Mouse (Mus musculus): ENCODE measurements around the gene Gm11127. TPM values are rescaled to one million over a fixed set of nuclear protein-coding genes. Genes with fewer than 3 reads are reported as not detected.

Gene Gm11127
- not detected for polyA plus RNA-seq (2014; fragmentation: Illumina TruSeq; extraction: RNeasy Lipid Tissue Mini Kit (QIAGEN cat#74804); ENCODE audit: low read depth, low replicate concordance)

GRCm38 (mm10) chr17:36058362-36058761 lies at the start of gene Gm11127:
Gene Gm11127, minus strand, starts transcription at chr17:36058371.

GRCm38 (mm10) chr17:36042610-36043169 lies 15.5 kb downstream of the Gm11127 start, which contains the start of the genes H2-T22 and Gm6034:
Gene H2-T22, minus strand, starts transcription at chr17:36042747.
Gene Gm6034, plus strand, starts transcription at chr17:36042961.

DNA sequence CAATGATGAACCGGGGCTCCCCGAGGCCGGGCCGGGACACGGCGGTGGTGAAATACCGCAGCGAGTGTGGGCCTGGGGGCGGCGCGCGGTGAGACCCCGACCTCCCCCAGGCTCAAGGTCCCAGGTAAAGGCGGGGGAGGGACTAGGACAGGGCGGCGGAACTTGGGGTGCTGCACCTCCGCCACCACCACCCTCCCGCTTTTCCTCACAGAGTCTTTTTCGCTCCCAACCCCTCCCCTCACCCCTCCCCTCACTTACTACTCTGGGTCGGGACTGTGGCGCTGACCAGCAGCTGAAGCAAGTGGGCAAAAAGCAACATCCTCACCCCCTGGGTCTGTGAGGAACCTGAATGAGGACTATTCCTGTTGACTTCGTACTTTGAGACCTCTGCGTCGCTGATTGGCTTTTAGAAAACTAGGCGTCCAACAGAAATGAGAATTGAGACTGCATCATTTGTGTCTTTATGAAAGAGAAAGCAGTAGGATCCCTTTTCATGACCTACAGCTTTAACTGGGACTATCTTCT lies 25.8 kb downstream of the Gm11127 start, which contains the start of gene H2-T23:
TSS of gene H2-T23 (minus strand) at position 505 of the 525 bp plus-strand sequence.

DNA sequence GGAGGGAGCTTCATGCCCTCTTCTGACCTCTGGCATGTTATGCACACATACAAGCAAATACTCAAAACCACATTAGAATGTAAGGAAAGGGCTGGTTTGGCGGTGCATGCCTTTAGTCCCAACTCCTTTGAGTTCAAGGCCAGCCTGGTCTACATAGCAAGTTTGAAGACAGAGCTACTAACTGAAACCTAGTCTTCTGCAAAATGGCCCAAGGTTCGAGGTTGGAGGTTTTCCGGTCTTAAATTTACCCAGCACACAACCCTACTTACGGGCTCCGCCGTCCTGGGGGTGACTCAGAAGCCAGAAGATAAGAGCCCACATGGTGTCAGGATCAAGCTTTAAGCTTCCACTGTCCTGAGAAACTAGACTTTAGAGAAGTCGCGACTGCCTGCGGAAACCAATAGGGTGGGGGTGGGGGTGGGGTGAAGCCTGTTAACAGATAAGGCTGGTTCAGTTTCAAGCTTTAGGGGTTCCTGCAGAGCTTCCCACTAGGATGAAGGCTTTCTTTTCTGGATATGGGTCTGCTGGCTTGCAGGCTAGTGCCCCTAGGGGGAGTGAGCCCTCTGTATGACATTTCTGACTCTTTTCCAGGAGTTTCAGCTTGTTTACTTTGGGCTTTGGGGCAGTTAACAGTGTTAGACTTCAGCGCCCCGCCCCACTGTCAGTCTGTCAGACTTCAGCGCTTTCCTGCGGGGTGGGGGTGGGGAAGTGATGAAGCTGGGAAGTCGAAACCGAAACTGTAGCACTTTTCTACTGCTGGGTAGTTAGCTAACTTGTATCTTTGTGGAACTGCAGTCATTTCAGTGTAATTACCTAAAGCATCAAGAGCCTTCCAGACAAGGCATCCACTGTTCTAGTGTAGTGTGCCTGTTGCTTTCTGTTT lies 37.7 kb downstream of the Gm11127 start, which contains the start of gene H2-T24:
TSS of gene H2-T24 (minus strand) at position 370 of the 883 bp plus-strand sequence.

Other genes starting within 250 kb of the Gm11127 start
- 3.5 TPM for gene Ier3, start 236.7 kb downstream of the Gm11127 start, polyA plus RNA-seq (2014; fragmentation: Illumina TruSeq; extraction: RNeasy Lipid Tissue Mini Kit (QIAGEN cat#74804); ENCODE audit: low read depth, low replicate concordance)
- gene Flot1, start 235.1 kb downstream of the Gm11127 start, polyA plus RNA-seq (2014; fragmentation: Illumina TruSeq; extraction: RNeasy Lipid Tissue Mini Kit (QIAGEN cat#74804); ENCODE audit: low read depth, low replicate concordance), result 8.4 TPM
- gene Tubb5, start 220.1 kb downstream of the Gm11127 start, polyA plus RNA-seq (2014; fragmentation: Illumina TruSeq; extraction: RNeasy Lipid Tissue Mini Kit (QIAGEN cat#74804); ENCODE audit: low read depth, low replicate concordance), result 32.5 TPM
- 12.7 TPM for gene Mdc1, start 216.9 kb downstream of the Gm11127 start, polyA plus RNA-seq (2014; fragmentation: Illumina TruSeq; extraction: RNeasy Lipid Tissue Mini Kit (QIAGEN cat#74804); ENCODE audit: low read depth, low replicate concordance)
- 3.1 TPM for gene Nrm, start 197.1 kb downstream of the Gm11127 start, polyA plus RNA-seq (2014; fragmentation: Illumina TruSeq; extraction: RNeasy Lipid Tissue Mini Kit (QIAGEN cat#74804); ENCODE audit: low read depth, low replicate concordance)
- 1.8 TPM for gene Ppp1r18, start 192.8 kb downstream of the Gm11127 start, polyA plus RNA-seq (2014; fragmentation: Illumina TruSeq; extraction: RNeasy Lipid Tissue Mini Kit (QIAGEN cat#74804); ENCODE audit: low read depth, low replicate concordance)
- gene Dhx16, start 178.6 kb downstream of the Gm11127 start, polyA plus RNA-seq (2014; fragmentation: Illumina TruSeq; extraction: RNeasy Lipid Tissue Mini Kit (QIAGEN cat#74804); ENCODE audit: low read depth, low replicate concordance), result 32.7 TPM
- 25.9 TPM for gene 2310061I04Rik, start 160.9 kb downstream of the Gm11127 start, polyA plus RNA-seq (2014; fragmentation: Illumina TruSeq; extraction: RNeasy Lipid Tissue Mini Kit (QIAGEN cat#74804); ENCODE audit: low read depth, low replicate concordance)
- gene Atat1, start 148.3 kb downstream of the Gm11127 start, polyA plus RNA-seq (2014; fragmentation: Illumina TruSeq; extraction: RNeasy Lipid Tissue Mini Kit (QIAGEN cat#74804); ENCODE audit: low read depth, low replicate concordance), result 14.4 TPM
- gene Mrps18b, start 142.0 kb downstream of the Gm11127 start, polyA plus RNA-seq (2014; fragmentation: Illumina TruSeq; extraction: RNeasy Lipid Tissue Mini Kit (QIAGEN cat#74804); ENCODE audit: low read depth, low replicate concordance), result 11.0 TPM
- gene Ppp1r10, start 141.9 kb downstream of the Gm11127 start, polyA plus RNA-seq (2014; fragmentation: Illumina TruSeq; extraction: RNeasy Lipid Tissue Mini Kit (QIAGEN cat#74804); ENCODE audit: low read depth, low replicate concordance), result 49.3 TPM
- gene Abcf1, start 88.6 kb downstream of the Gm11127 start, polyA plus RNA-seq (2014; fragmentation: Illumina TruSeq; extraction: RNeasy Lipid Tissue Mini Kit (QIAGEN cat#74804); ENCODE audit: low read depth, low replicate concordance), result 41.4 TPM
- gene Gnl1, start 78.5 kb downstream of the Gm11127 start, polyA plus RNA-seq (2014; fragmentation: Illumina TruSeq; extraction: RNeasy Lipid Tissue Mini Kit (QIAGEN cat#74804); ENCODE audit: low read depth, low replicate concordance), result 1.1 TPM
- gene Prr3, start 78.1 kb downstream of the Gm11127 start, polyA plus RNA-seq (2014; fragmentation: Illumina TruSeq; extraction: RNeasy Lipid Tissue Mini Kit (QIAGEN cat#74804); ENCODE audit: low read depth, low replicate concordance), result 3.3 TPM
- gene H2-T24, start 37.8 kb downstream of the Gm11127 start, polyA plus RNA-seq (2014; fragmentation: Illumina TruSeq; extraction: RNeasy Lipid Tissue Mini Kit (QIAGEN cat#74804); ENCODE audit: low read depth, low replicate concordance), result 4.8 TPM
- gene H2-T23, start 25.5 kb downstream of the Gm11127 start, polyA plus RNA-seq (2014; fragmentation: Illumina TruSeq; extraction: RNeasy Lipid Tissue Mini Kit (QIAGEN cat#74804); ENCODE audit: low read depth, low replicate concordance), result 10.6 TPM
- 14.1 TPM for gene H2-T22, start 15.6 kb downstream of the Gm11127 start, polyA plus RNA-seq (2014; fragmentation: Illumina TruSeq; extraction: RNeasy Lipid Tissue Mini Kit (QIAGEN cat#74804); ENCODE audit: low read depth, low replicate concordance)
- gene Gm6034, start 15.4 kb downstream of the Gm11127 start, polyA plus RNA-seq (2014; fragmentation: Illumina TruSeq; extraction: RNeasy Lipid Tissue Mini Kit (QIAGEN cat#74804); ENCODE audit: low read depth, low replicate concordance), result not detected
- not detected for gene Gm19684, start 63.3 kb upstream of the Gm11127 start, polyA plus RNA-seq (2014; fragmentation: Illumina TruSeq; extraction: RNeasy Lipid Tissue Mini Kit (QIAGEN cat#74804); ENCODE audit: low read depth, low replicate concordance)
- not detected for gene Gm7030, start 71.1 kb upstream of the Gm11127 start, polyA plus RNA-seq (2014; fragmentation: Illumina TruSeq; extraction: RNeasy Lipid Tissue Mini Kit (QIAGEN cat#74804); ENCODE audit: low read depth, low replicate concordance)
- gene Gm8909, start 110.2 kb upstream of the Gm11127 start, polyA plus RNA-seq (2014; fragmentation: Illumina TruSeq; extraction: RNeasy Lipid Tissue Mini Kit (QIAGEN cat#74804); ENCODE audit: low read depth, low replicate concordance), result 0.88 TPM
- gene H2-T3, start 131.9 kb upstream of the Gm11127 start, polyA plus RNA-seq (2014; fragmentation: Illumina TruSeq; extraction: RNeasy Lipid Tissue Mini Kit (QIAGEN cat#74804); ENCODE audit: low read depth, low replicate concordance), result 5.0 TPM
- gene Rpp21, start 199.7 kb upstream of the Gm11127 start, polyA plus RNA-seq (2014; fragmentation: Illumina TruSeq; extraction: RNeasy Lipid Tissue Mini Kit (QIAGEN cat#74804); ENCODE audit: low read depth, low replicate concordance), result 11.3 TPM
- 23.3 TPM for gene Trim39, start 213.9 kb upstream of the Gm11127 start, polyA plus RNA-seq (2014; fragmentation: Illumina TruSeq; extraction: RNeasy Lipid Tissue Mini Kit (QIAGEN cat#74804); ENCODE audit: low read depth, low replicate concordance)
- not detected for gene H2-M10.2, start 228.1 kb upstream of the Gm11127 start, polyA plus RNA-seq (2014; fragmentation: Illumina TruSeq; extraction: RNeasy Lipid Tissue Mini Kit (QIAGEN cat#74804); ENCODE audit: low read depth, low replicate concordance)

Data from sigmoid colon, adult 10 weeks (tissue).